Mouse (Mus musculus) left cerebral cortex, postnatal 25 days (tissue): ENCODE results near the gene Tff1. TPM values are rescaled to one million over a fixed set of nuclear protein-coding genes. Genes with fewer than 3 reads are reported as not detected.

Experiments used
- DNase-seq, 2 experiments: peaks; one replicate each; pipeline ENCODE4 v3.0.0; 2022; ENCODE audit warnings: low spot score in 2 of 2, mixed read lengths in 1 of 2
- intact Hi-C: fragments of 180-260 bp; cut with DNase I; formaldehyde crosslinking; loops from one replicate; pipeline ENCODE4 v1.15.1; 2025
- total RNA-seq, 2 experiments: library from RNA; stranded (reverse); gene quantifications; 2 replicates each; pipeline ENCODE4 v1.2.3; 2021

Tff1 gene
- total RNA-seq, 2 experiments from 2014 or later: not detected

DNA sequence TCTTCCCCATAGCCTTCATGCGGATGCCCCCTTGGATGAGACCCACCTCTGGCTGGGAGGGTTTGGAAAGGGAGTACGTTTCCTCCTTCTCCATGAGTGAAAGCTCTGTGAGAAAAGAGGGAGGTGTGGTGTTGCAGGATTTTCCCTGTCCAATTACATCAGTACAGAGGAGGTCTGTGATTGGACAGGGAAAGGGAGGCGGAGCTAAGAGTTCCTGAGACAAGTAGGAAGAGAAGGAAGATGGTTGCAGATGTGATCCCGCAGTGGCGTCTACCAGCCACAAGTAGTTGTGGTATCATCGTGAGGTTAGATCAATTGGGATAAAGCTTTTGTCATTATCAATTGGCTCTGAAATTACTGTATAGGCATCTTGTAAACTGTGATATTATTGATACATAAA lies 7.2 kb downstream of the Tff1 start:
- no peak for DNase-seq
- intact Hi-C loops: no loop called here

DNA sequence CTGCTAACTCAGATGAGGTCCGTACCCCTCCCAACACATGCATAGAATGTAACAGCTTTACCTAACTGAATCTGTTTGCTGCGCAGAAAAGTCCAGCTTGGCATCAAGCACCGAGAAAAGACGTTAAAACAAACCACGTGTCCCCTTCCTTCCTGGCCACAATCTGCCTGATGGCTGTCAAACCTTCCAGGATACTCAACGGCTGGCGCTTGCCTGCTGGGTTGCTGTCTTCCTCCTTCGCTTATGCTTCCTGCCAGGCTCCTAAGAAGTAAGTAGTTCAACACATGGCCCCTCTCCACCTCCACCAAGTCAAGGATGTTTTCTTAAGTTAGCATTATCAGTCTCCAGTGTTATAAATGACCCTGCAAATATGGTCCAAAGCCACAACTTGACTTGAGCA lies 11.3 kb downstream of the Tff1 start:
- intact Hi-C loops: no loop called here
- no peak for DNase-seq

DNA sequence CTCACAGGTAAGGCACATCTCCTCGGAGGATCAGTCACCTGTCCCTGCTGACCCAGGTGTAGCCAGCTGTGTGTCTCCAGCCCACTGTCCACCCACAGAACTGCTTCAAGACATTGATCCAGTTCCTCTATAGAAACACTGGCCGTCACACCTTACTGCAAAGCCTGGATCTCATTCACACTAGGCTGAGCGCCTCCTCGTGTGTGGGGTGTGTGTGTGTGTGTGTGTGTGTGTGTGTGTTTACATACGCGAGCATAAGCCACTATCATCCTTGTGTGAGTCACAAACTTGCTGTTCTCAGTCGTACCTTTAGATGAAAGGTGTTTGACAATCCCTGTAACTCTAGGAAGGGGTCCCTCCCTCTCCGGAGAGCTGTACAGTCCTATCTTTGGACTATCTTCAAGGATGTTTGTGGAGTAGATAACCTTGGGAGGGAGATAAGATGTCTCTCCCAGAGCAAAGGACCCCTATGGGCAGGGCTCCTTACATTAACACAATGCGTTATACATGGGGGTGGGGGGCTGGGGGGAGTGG lies 12.0 kb downstream of the Tff1 start:
- intact Hi-C loops: no loop called here
- no peak for DNase-seq

DNA sequence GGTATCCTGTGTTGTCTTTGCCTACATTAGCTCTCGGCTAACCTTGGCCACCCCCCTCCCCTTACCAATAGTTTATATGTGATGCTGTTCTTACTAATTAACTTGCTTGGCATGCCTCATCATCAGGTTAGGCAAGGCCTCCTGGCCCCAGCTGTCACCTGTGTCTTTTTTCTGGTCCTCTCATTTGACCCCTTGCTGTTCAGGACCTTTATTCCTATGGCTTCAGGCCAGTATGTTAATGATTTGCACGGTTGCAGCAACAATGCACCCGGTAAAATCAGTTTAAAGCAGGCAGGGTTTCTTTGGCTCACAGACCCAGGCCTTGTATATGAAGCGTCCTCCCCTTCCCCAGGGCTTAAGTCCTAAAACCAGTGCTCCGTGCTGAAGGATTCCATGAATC lies 12.6 kb downstream of the Tff1 start:
- intact Hi-C loops: no loop called here
- DNase-seq: no peak

GRCm38 (mm10) chr17:31145998-31146397 lies 19.1 kb downstream of the Tff1 start:
- DNase-seq: no peak
- intact Hi-C loops: no loop called here

DNA sequence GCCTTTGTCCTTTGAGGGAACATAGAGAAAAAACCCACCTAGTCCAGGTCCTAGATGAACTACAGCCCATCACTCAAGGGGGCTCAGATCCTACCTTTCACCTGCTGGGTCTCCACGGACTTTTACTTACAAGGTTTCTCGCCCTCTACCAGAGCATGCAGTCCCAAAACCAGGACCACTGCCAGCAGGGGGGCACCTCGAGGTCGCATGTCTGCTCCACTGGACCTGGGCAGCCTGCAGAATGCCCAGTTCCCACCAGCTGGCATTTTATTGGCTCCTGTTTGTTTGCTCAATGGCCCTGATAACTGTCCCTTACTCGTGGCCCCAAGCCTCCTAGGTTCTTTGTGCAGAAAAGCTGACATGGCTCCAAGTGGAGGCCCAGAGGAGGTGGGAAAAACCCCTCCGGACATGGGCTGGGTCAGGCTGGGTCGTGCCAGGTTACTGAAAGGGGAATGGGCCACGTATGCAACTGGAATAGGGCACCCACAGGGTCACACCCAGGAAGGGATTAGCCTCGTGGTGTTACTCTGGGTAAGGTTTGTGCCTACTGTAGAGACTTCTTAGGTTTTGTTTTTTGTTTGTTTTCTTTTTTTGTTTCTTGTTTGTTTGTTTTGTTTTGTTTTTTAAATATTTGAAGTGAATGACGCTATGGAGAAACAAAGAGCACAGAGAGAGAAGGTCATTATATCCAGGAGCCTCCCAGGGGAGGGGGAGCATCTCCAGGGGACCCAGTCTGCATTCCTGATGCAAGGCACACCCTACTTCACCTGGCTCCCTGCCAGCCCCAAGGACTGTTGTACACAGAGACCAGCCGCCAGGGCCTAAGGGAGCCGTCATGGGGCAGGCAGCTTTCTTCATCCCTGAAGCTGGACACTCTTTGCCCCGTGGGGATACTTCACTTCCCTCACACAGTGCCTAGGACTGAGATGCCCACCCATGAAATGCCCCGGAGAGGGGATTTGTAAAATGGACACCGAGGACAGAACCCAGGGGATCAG lies 20.7 kb downstream of the Tff1 start, which contains the start of gene Tff2:
Tff2 (minus strand) TSS at position 243 of the 998 bp plus-strand sequence.
- intact Hi-C loops: no loop called here
- DNase-seq: no peak

GRCm38 (mm10) chr17:31142116-31142515 lies 23.0 kb downstream of the Tff1 start:
- DNase-seq: no peak
- intact Hi-C loops: no loop called here

DNA sequence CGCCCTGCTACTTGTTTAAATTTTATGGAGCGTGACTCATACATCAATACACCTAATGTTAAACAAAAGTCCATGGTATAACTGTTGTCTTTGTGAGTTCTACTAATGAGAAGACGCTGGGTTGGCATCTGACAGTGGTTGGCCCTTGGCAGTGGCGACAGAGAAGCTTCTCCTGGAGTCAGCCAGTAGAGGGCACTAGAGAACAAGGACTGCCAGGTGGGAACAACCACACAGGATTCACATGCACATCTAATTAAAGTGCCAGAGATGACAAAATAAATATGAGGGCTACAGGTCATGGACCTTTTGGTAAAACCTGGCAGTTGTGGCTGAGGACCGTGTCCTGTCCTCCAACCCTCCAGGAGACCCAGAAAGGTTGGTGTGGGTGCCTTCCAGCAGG lies 26.7 kb downstream of the Tff1 start:
- intact Hi-C loops: loop anchor here (1.0 to 5.0 kb wide), 3 partner anchors 49 to 354 kb away; no protein-coding TSS in a partner anchor

GRCm38 (mm10) chr17:31136821-31137220 lies 28.3 kb downstream of the Tff1 start:
- DNase-seq: no peak
- intact Hi-C loops: loop anchor here (5.0 kb wide), 2 partner anchors 105 to 355 kb away; no protein-coding TSS in a partner anchor

More for the DNA sequence above, 26.7 kb downstream of the Tff1 start:
- DNase-seq: peak; percentile 52 to 68

- intact Hi-C loops: loop anchor here (5.0 kb wide), 2 partner anchors 106 to 356 kb away; no protein-coding TSS in a partner anchor
- DNase-seq: no peak
Measured at GRCm38 (mm10) chr17:31136291-31136690, 28.8 kb downstream of the Tff1 start.

DNA sequence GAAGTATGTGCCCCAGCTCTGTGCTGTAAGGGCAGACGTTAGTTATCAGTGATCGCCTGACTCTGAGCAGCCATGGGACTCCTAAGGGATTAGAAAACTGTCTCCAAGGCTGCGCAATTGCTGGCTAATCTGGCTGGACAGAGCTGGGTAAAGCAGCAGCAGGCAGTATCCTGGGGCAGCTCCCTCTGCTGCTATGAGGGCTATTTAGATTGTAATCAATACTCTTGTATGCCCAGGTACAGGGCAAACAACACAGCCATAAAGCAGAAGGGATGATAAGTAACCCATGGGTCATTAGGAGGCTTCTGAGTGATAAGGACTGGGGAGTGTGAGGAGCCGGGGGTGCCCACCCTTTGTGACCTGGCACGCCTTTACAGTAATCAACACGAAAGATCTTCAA lies 30.2 kb downstream of the Tff1 start:
- no peak for DNase-seq
- intact Hi-C loops: loop anchor here (5.0 kb wide), 2 partner anchors 107 to 357 kb away; no protein-coding TSS in a partner anchor

- intact Hi-C loops: no loop called here
- DNase-seq: no peak
Measured at GRCm38 (mm10) chr17:31133776-31134175, 31.3 kb downstream of the Tff1 start.

GRCm38 (mm10) chr17:31131269-31131821 lies 33.7 kb downstream of the Tff1 start:
- peak; percentile 37 to 77 for DNase-seq
- intact Hi-C loops: no loop called here

DNA sequence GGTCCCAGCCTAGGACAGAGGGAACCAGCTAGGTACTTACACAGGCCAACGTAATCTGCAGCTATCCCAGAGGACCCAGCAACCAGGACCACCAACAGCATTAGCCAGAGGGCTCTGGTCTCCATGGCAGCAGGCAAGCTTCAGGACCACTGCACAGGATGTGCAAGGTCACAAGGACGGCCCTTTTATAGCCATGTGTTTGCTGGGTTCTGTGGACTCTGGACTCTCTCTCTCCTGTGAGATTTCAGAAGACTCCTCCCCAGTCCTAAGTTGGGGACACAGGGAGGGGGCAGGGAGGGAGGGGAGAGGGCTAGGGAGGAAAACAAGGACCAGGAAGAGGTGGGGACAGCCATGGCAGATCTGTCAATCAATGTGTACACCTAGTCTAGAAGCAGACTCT lies 35.6 kb downstream of the Tff1 start, which contains the start of gene Tff3:
Tff3 (minus strand) TSS at position 195 of the 400 bp plus-strand sequence.
- DNase-seq: no peak
- intact Hi-C loops: no loop called here

DNA sequence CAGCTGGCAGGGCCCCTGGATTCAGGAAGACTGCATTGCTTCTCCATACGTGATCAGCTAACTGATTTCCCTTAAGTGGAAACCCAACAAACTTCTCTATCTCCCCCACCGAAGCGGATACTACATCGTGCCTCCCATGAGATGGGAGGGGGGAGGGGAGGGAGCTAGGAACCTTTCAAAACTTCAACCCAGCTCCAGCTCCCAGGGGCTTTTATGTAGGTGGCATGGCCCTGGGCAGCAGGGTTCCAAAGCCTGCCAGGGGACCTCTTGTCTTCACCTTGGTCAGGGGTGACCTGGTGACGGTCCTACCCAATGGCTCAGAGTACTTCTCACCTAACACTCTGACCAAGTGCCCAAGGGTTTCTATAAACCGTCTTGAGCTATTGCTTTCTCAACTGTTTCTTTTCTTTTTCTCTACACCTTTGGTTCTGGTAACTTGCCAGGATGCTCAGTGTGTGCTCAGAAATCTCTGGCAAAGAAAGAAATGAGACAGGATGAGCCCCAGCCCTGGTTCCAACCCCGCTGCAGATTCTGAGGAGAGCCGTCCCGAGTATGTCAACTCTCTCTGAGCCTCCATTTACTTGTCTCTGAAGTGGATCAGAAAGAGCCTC lies 36.3 kb downstream of the Tff1 start:
- DNase-seq: no peak

GRCm38 (mm10) chr17:31125548-31126266 lies 39.4 kb downstream of the Tff1 start:
- DNase-seq: peak; percentile 35 to 76
- intact Hi-C loops: no loop called here

More for the DNA sequence above, 36.3 kb downstream of the Tff1 start:
- intact Hi-C loops: no loop called here

DNA sequence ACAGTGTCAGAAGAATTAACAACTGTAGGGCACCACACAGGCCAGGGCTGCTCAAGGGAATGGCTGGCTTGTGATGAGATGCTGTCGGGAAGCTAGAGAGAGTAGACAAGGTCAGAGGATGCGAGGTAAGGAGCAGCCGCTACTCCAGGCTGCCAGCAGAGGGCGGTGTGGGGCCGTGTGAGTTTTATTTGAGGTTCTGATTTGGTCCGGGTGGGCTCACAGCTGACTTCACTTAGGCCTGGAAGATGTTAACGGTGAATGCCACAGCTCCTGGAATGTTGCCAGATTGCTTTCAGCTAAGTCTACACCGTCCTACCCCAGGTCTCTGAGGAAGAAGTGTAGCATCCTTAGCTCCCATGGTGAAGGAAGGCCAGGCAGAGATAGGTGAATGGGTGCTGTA lies 43.1 kb downstream of the Tff1 start:
- peak in 1 of 2 experiments; percentile 36 for DNase-seq
- intact Hi-C loops: no loop called here

DNA sequence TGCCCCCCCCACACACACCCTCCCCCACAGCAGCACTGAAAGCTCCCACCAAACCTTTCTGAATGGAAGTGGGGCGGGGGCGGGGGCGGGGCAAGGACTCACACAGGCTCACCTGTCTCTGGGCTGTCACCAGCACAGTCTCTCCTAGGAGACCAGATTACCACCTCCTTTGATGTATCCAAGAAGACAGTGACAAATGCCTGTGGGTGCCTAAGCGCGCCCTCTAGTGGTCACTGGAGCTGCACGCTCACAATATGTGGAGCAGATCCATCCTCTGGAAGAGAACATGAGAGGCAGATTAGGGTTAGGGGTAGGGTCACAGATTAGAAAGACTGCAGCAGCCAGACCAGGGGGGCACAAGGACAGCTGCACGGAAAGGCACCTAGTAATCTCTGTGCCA lies 45.6 kb downstream of the Tff1 start:
- intact Hi-C loops: loop anchor here (1.0 to 2.0 kb wide), 3 partner anchors 61 to 109 kb away; no protein-coding TSS in a partner anchor
- DNase-seq: peak; percentile 82 to 84

GRCm38 (mm10) chr17:31117946-31118345 lies 47.1 kb downstream of the Tff1 start:
- no peak for DNase-seq
- intact Hi-C loops: loop anchor here (2.0 kb wide), 2 partner anchors 59 to 107 kb away; no protein-coding TSS in a partner anchor
